Mouse (Mus musculus) lung, embryonic 14.5 days (tissue): Measurements from ENCODE around the gene Gm20441. TPM values are rescaled to one million over a fixed set of nuclear protein-coding genes. Genes with fewer than 3 reads are reported as not detected.

Source experiments
- ATAC-seq: fragments of 200-750 bp; cut with Nextera tagmentation; 2 replicates; pipeline ENCODE4 v1.8.0; 2017; ENCODE audit warnings: mild to moderate bottlenecking, moderate TSS enrichment, moderate library complexity; ENCODE audit not compliant: insufficient read depth
- DNase-seq: peaks from one replicate; pipeline ENCODE4 v3.0.0-alpha.2; 2015
- H3K27ac ChIP-seq: fragments of 300-500 bp; sonication (generic); 2 replicates; pipeline ENCODE4 v1.5.1; 2014; ENCODE audit warnings: low read depth, mild to moderate bottlenecking, moderate library complexity
- H3K27me3 ChIP-seq: fragments of 300-500 bp; sonication (generic); 2 replicates; pipeline ENCODE4 v1.6.1; 2014; ENCODE audit warnings: low read length, control low read depth; ENCODE audit not compliant: insufficient read depth
- H3K36me3 ChIP-seq: fragments of 300-500 bp; sonication (generic); 2 replicates; pipeline ENCODE4 v1.6.1; 2014; ENCODE audit warnings: control low read depth; ENCODE audit not compliant: insufficient read depth
- H3K4me1 ChIP-seq: fragments of 300-500 bp; sonication (generic); 2 replicates; pipeline ENCODE4 v1.6.1; 2014; ENCODE audit warnings: antibody characterized with exemption, control low read depth; ENCODE audit not compliant: insufficient read depth
- H3K4me2 ChIP-seq: fragments of 300-500 bp; sonication (generic); 2 replicates; pipeline ENCODE4 v1.6.1; 2014; ENCODE audit warnings: mild to moderate bottlenecking
- H3K4me3 ChIP-seq: fragments of 300-500 bp; sonication (generic); 2 replicates; pipeline ENCODE4 v1.5.1; 2014; ENCODE audit warnings: low read depth, low read length
- H3K9ac ChIP-seq: fragments of 300-500 bp; sonication (generic); 2 replicates; pipeline ENCODE4 v1.6.1; 2014
- H3K9me3 ChIP-seq: fragments of 300-500 bp; sonication (generic); 2 replicates; pipeline ENCODE4 v1.6.1; 2016; ENCODE audit warnings: low read depth, low read length, control low read depth
- CTCF ChIP-seq: IDR thresholded peaks from 2 replicates; pipeline ENCODE4 v1.5.1; 2016; ENCODE audit warnings: antibody characterized with exemption, low read depth
- WGBS: fragments of 180-500 bp; shearing (Covaris S2); extraction: QIAGEN DNeasy Blood & Tissue Kit; methylation state at CpG from one replicate; pipeline ENCODE4 v1.1.7; 2014; 5-methylcytosine and 5-hydroxymethylcytosine counted together
- polyA plus RNA-seq: library from polyadenylated mRNA; unstranded; fragments of >200 nt; fragmentation: Nextera tagmentation; extraction: Ambion mirVana; gene quantifications from 2 replicates; pipeline ENCODE4 v1.2.1, GENCODE M21; 2014

The Gm20441 gene
- polyA plus RNA-seq, 1 experiment from 2014 or later: not detected

GRCm38 (mm10) chr10:75744017-75744416, 36.7 kb downstream of the Gm20441 start:
- H3K27me3 ChIP-seq: no peaks in the 10 kb centered on the region
- WGBS: 48% methylated on average over 3 of the region's 3 CpGs
- ATAC-seq (peak; percentile 94), DNase-seq (peak; percentile 93)
- no peak overlapping the region for H3K27ac ChIP-seq
- H3K9me3 ChIP-seq: no peaks in the 10 kb centered on the region
- no peaks in the 10 kb centered on the region for H3K4me1 ChIP-seq
- no peak overlapping the region for H3K4me2 ChIP-seq
- H3K9ac ChIP-seq: no peak overlapping the region
- peaks cover 79% of the 10 kb centered on the region for H3K36me3 ChIP-seq
- TF ChIP-seq CTCF: peak; percentile 94
- no peak overlapping the region for H3K4me3 ChIP-seq

- Histone ChIP-seq H3K9me3 (no peaks in the 10 kb centered on the region), H3K27me3 (no peaks in the 10 kb centered on the region), H3K9ac (no peak overlapping the region), H3K4me3 (no peak overlapping the region), H3K4me1 (no peaks in the 10 kb centered on the region), H3K27ac (no peak overlapping the region), H3K4me2 (no peak overlapping the region), H3K36me3 (peaks cover 83% of the 10 kb centered on the region)
- ATAC-seq (no peak), DNase-seq (no peak)
- 87% methylated on average over 12 of the region's 12 CpGs for WGBS
- no peak for TF ChIP-seq CTCF
Observed at GRCm38 (mm10) chr10:75743369-75743768, 37.4 kb downstream of the Gm20441 start.

- Histone ChIP-seq H3K4me2 (no peak overlapping the region), H3K4me1 (no peaks in the 10 kb centered on the region), H3K9ac (no peak overlapping the region), H3K9me3 (no peaks in the 10 kb centered on the region), H3K27ac (no peak overlapping the region), H3K27me3 (no peaks in the 10 kb centered on the region), H3K36me3 (peaks cover 76% of the 10 kb centered on the region), H3K4me3 (no peak overlapping the region)
- WGBS: 91% methylated on average over 3 of the region's 3 CpGs
- no peak for DNase-seq
- no peak for ATAC-seq
- no peak for TF ChIP-seq CTCF
Observed at GRCm38 (mm10) chr10:75740866-75741265, 39.9 kb downstream of the Gm20441 start.

GRCm38 (mm10) chr10:75725449-75725848, 55.3 kb downstream of the Gm20441 start:
- H3K27me3 ChIP-seq: no peaks in the 10 kb centered on the region
- no peak for DNase-seq
- no peak overlapping the region for H3K4me3 ChIP-seq
- 93% methylated on average over 7 of the region's 7 CpGs for WGBS
- no peak overlapping the region for H3K4me2 ChIP-seq
- H3K9ac ChIP-seq: no peak overlapping the region
- no peak overlapping the region for H3K27ac ChIP-seq
- H3K9me3 ChIP-seq: no peaks in the 10 kb centered on the region
- ATAC-seq: no peak
- TF ChIP-seq CTCF: no peak
- peaks cover 84% of the 10 kb centered on the region for H3K36me3 ChIP-seq
- no peaks in the 10 kb centered on the region for H3K4me1 ChIP-seq

Other genes starting within 250 kb of the Gm20441 start
- gene Lrrc75b, start 220.6 kb downstream of the Gm20441 start, polyA plus RNA-seq: 0.50 and 0.69 TPM in 2 replicates
- gene Ggt1, start 219.3 kb downstream of the Gm20441 start, polyA plus RNA-seq: 1.8 and 1.9 TPM in 2 replicates
- gene Ggt5, start 191.6 kb downstream of the Gm20441 start, polyA plus RNA-seq: 0.43 and 0.71 TPM in 2 replicates
- gene Susd2, start 136.9 kb downstream of the Gm20441 start, polyA plus RNA-seq: 5.8 and 5.9 TPM in 2 replicates
- 41.1 and 50.0 TPM in 2 replicates for gene Cabin1, start 16.6 kb downstream of the Gm20441 start, polyA plus RNA-seq
- 61.6 and 71.6 TPM in 2 replicates for gene Ddt, start 7.5 kb downstream of the Gm20441 start, polyA plus RNA-seq
- 18.9 and 19.8 TPM in 2 replicates for gene Gstt3, start 460 bp upstream of the Gm20441 start, polyA plus RNA-seq
- 23.5 and 24.8 TPM in 2 replicates for gene Gstt1, start 17.6 kb upstream of the Gm20441 start, polyA plus RNA-seq
- not detected in 2 replicates for gene Gstt4, start 41.6 kb upstream of the Gm20441 start, polyA plus RNA-seq
- gene Gstt2, start 56.5 kb upstream of the Gm20441 start, polyA plus RNA-seq: 28.0 and 29.8 TPM in 2 replicates
- gene Mif, start 79.3 kb upstream of the Gm20441 start, polyA plus RNA-seq: 2,116 and 2,356 TPM in 2 replicates
- 1.9 and 2.0 TPM in 2 replicates for gene Derl3, start 112.5 kb upstream of the Gm20441 start, polyA plus RNA-seq
- 199 and 219 TPM in 2 replicates for gene Smarcb1, start 140.7 kb upstream of the Gm20441 start, polyA plus RNA-seq
- gene Chchd10, start 152.2 kb upstream of the Gm20441 start, polyA plus RNA-seq: 24.3 and 35.2 TPM in 2 replicates
- 61.8 and 61.9 TPM in 2 replicates for gene Mmp11, start 155.5 kb upstream of the Gm20441 start, polyA plus RNA-seq
- gene Gm867, start 159.7 kb upstream of the Gm20441 start, polyA plus RNA-seq: 0.30 and 0.39 TPM in 2 replicates
- gene Vpreb3, start 162.1 kb upstream of the Gm20441 start, polyA plus RNA-seq: 0.63 and 0.87 TPM in 2 replicates
- gene Gm5134, start 173.6 kb upstream of the Gm20441 start, polyA plus RNA-seq: 0.14 TPM in 1 of 2 replicates, not detected in the other